Mouse (Mus musculus) midbrain, embryonic 10.5 days (tissue): ENCODE data around the gene Gm20425. TPM values are rescaled to one million over a fixed set of nuclear protein-coding genes. Genes with fewer than 3 reads are reported as not detected.
"Not testable (repeated sequence)": the region's sequence is repeated elsewhere in the genome, so short reads cannot be mapped to it uniquely, and the experiment has no call there.

Experiments
- DNase-seq: peaks from one replicate; pipeline ENCODE4 v3.0.0-alpha.2; 2017; ENCODE audit warnings: low spot score
- H3K27ac ChIP-seq: fragments of 300-500 bp; sonication (generic); replicated peaks from 2 replicates; pipeline ENCODE4 v1.5.1; 2016; ENCODE audit warnings: mild to moderate bottlenecking
- H3K27me3 ChIP-seq: fragments of 300-500 bp; sonication (generic); 2 replicates; pipeline ENCODE4 v1.6.1; 2016; ENCODE audit warnings: low read depth, mild to moderate bottlenecking; ENCODE audit not compliant: poor library complexity, severe bottlenecking
- H3K36me3 ChIP-seq: fragments of 300-500 bp; sonication (generic); 2 replicates; pipeline ENCODE4 v1.6.1; 2016; ENCODE audit warnings: mild to moderate bottlenecking, moderate library complexity
- H3K4me1 ChIP-seq: fragments of 300-500 bp; sonication (generic); 2 replicates; pipeline ENCODE4 v1.6.1; 2016
- H3K4me3 ChIP-seq: fragments of 300-500 bp; sonication (generic); 2 replicates; pipeline ENCODE4 v1.5.1; 2016; ENCODE audit warnings: mild to moderate bottlenecking, moderate library complexity
- H3K9me3 ChIP-seq: fragments of 300-500 bp; sonication (generic); replicated peaks from 2 replicates; pipeline ENCODE4 v1.6.1; 2016; ENCODE audit warnings: mild to moderate bottlenecking
- WGBS: fragments of 180-500 bp; shearing (Covaris S2); methylation state at CpG from one replicate; pipeline ENCODE4 v1.1.7; 2016; 5-methylcytosine and 5-hydroxymethylcytosine counted together
- polyA plus RNA-seq: library from polyadenylated mRNA; unstranded; fragments of >200 nt; fragmentation: Nextera tagmentation; extraction: Ambion mirVana; gene quantifications from 2 replicates; pipeline ENCODE4 v1.2.1, GENCODE M21; 2016

Gene Gm20425
- polyA plus RNA-seq, 1 experiment from 2014 or later, result not detected

- Histone ChIP-seq H3K4me3 (no peak overlapping the region), H3K9me3 (no peaks in the 10 kb centered on the region), H3K4me1 (peaks cover 32% of the 10 kb centered on the region), H3K27ac (no peak overlapping the region), H3K36me3 (peaks cover 13% of the 10 kb centered on the region; the same call in 1 of the 2 replicates), H3K27me3 (no peaks in the 10 kb centered on the region)
- WGBS, result 96% methylated on average over 7 of the region's 7 CpGs
- DNase-seq, result no peak
Measured at GRCm38 (mm10) chr9:103175692-103176091, 54.4 kb downstream of the Gm20425 start.

- no peak for DNase-seq
- Histone ChIP-seq H3K27ac (no peak overlapping the region), H3K4me1 (peaks cover 24% of the 10 kb centered on the region), H3K4me3 (no peak overlapping the region), H3K36me3 (peaks cover 13% of the 10 kb centered on the region; the same call in 1 of the 2 replicates), H3K9me3 (no peaks in the 10 kb centered on the region), H3K27me3 (no peaks in the 10 kb centered on the region)
- WGBS, result 59% methylated on average over 6 of the region's 6 CpGs
Measured at GRCm38 (mm10) chr9:103174771-103175519, 55.2 kb downstream of the Gm20425 start.

GRCm38 (mm10) chr9:103168771-103169170 is 61.3 kb downstream of the Gm20425 start:
- H3K36me3 ChIP-seq, result peaks cover 42% of the 10 kb centered on the region
- H3K4me3 ChIP-seq, result no peak overlapping the region
- H3K27me3 ChIP-seq, result no peaks in the 10 kb centered on the region
- H3K4me1 ChIP-seq, result peaks cover 16% of the 10 kb centered on the region
- WGBS, result 79% methylated on average over 7 of the region's 7 CpGs
- no peak overlapping the region for H3K27ac ChIP-seq
- no peaks in the 10 kb centered on the region for H3K9me3 ChIP-seq
- no peak for DNase-seq

GRCm38 (mm10) chr9:103168046-103168445 is 62.1 kb downstream of the Gm20425 start:
- H3K4me3 ChIP-seq, result no peak overlapping the region
- no peaks in the 10 kb centered on the region for H3K27me3 ChIP-seq
- 84% methylated on average over 6 of the region's 6 CpGs for WGBS
- peaks cover 16% of the 10 kb centered on the region for H3K4me1 ChIP-seq
- peaks cover 47% of the 10 kb centered on the region for H3K36me3 ChIP-seq
- no peak for DNase-seq
- H3K27ac ChIP-seq, result no peak overlapping the region
- no peaks in the 10 kb centered on the region for H3K9me3 ChIP-seq

- no peak for DNase-seq
- Histone ChIP-seq H3K27me3 (no peaks in the 10 kb centered on the region), H3K4me3 (no peak overlapping the region), H3K9me3 (no peaks in the 10 kb centered on the region), H3K36me3 (peaks cover 52% of the 10 kb centered on the region), H3K4me1 (peaks cover 9% of the 10 kb centered on the region; the same call in 1 of the 2 replicates), H3K27ac (no peak overlapping the region)
- WGBS, result 72% methylated on average over 15 of the region's 15 CpGs
Measured at GRCm38 (mm10) chr9:103163806-103164205, 66.3 kb downstream of the Gm20425 start.

GRCm38 (mm10) chr9:103155158-103155557 is 74.9 kb downstream of the Gm20425 start:
- H3K9me3 ChIP-seq, H3K27me3 ChIP-seq, H3K27ac ChIP-seq, H3K4me3 ChIP-seq, DNase-seq: not testable (repeated sequence)
- WGBS, result 94% methylated on average over 7 of the region's 7 CpGs
- peaks cover 14% of the 10 kb centered on the region; the same call in 1 of the 2 replicates for H3K36me3 ChIP-seq
- H3K4me1 ChIP-seq, result peaks cover 27% of the 10 kb centered on the region

- DNase-seq, result no peak
- WGBS, result 84% methylated on average over 2 of the region's 2 CpGs
- H3K9me3 ChIP-seq, result no peaks in the 10 kb centered on the region
- no peaks in the 10 kb centered on the region for H3K27me3 ChIP-seq
- peaks cover 26% of the 10 kb centered on the region for H3K4me1 ChIP-seq
- no peak overlapping the region for H3K4me3 ChIP-seq
- H3K27ac ChIP-seq, result no peak overlapping the region
- H3K36me3 ChIP-seq, result peaks cover 14% of the 10 kb centered on the region; the same call in 1 of the 2 replicates
Measured at GRCm38 (mm10) chr9:103154568-103154967, 75.5 kb downstream of the Gm20425 start.

GRCm38 (mm10) chr9:103153286-103153685 is 76.8 kb downstream of the Gm20425 start:
- peaks cover 14% of the 10 kb centered on the region for H3K4me1 ChIP-seq
- peaks cover 8% of the 10 kb centered on the region; the same call in 1 of the 2 replicates for H3K36me3 ChIP-seq
- no peak overlapping the region for H3K4me3 ChIP-seq
- no peak for DNase-seq
- H3K27ac ChIP-seq, result no peak overlapping the region
- WGBS, result 88% methylated on average over 5 of the region's 5 CpGs
- no peaks in the 10 kb centered on the region for H3K27me3 ChIP-seq
- H3K9me3 ChIP-seq, result no peaks in the 10 kb centered on the region

- Histone ChIP-seq H3K27ac (peak overlapping the region; percentile 2; the same call in 1 of the 2 replicates), H3K9me3 (no peaks in the 10 kb centered on the region), H3K36me3 (peaks cover 2% of the 10 kb centered on the region; the same call in 1 of the 2 replicates), H3K4me3 (no peak overlapping the region), H3K27me3 (no peaks in the 10 kb centered on the region), H3K4me1 (peaks cover 39% of the 10 kb centered on the region)
- no peak for DNase-seq
- 90% methylated on average over 12 of the region's 12 CpGs for WGBS
Measured at GRCm38 (mm10) chr9:103149074-103149799, 80.9 kb downstream of the Gm20425 start.

- WGBS, result 79% methylated on average over 13 of the region's 13 CpGs
- Histone ChIP-seq H3K9me3 (no peaks in the 10 kb centered on the region), H3K4me3 (no peak overlapping the region), H3K27me3 (no peaks in the 10 kb centered on the region), H3K27ac (peak overlapping the region; percentile 43; the same call in 1 of the 2 replicates), H3K4me1 (peaks cover 39% of the 10 kb centered on the region), H3K36me3 (peaks cover 12% of the 10 kb centered on the region)
- DNase-seq, result no peak
Measured at GRCm38 (mm10) chr9:103147103-103147502, 83.0 kb downstream of the Gm20425 start.

- Histone ChIP-seq H3K4me3 (no peak overlapping the region), H3K9me3 (no peaks in the 10 kb centered on the region), H3K36me3 (peaks cover 12% of the 10 kb centered on the region), H3K27me3 (no peaks in the 10 kb centered on the region), H3K27ac (peak overlapping the region; percentile 43; the same call in 1 of the 2 replicates), H3K4me1 (peaks cover 39% of the 10 kb centered on the region)
- DNase-seq, result peak; percentile 26
- 48% methylated on average over 9 of the region's 9 CpGs for WGBS
Measured at GRCm38 (mm10) chr9:103146703-103147102, 83.4 kb downstream of the Gm20425 start.

- 86% methylated on average over 10 of the region's 10 CpGs for WGBS
Measured at GRCm38 (mm10) chr9:103146257-103146656, 83.8 kb downstream of the Gm20425 start.

GRCm38 (mm10) chr9:103145351-103145750 is 84.8 kb downstream of the Gm20425 start:
- Histone ChIP-seq H3K36me3 (peaks cover 23% of the 10 kb centered on the region), H3K27me3 (no peaks in the 10 kb centered on the region), H3K4me3 (no peak overlapping the region), H3K27ac (peak overlapping the region; percentile 72), H3K4me1 (peaks cover 39% of the 10 kb centered on the region), H3K9me3 (no peaks in the 10 kb centered on the region)
- 64% methylated on average over 5 of the region's 5 CpGs for WGBS
- no peak for DNase-seq

More at GRCm38 (mm10) chr9:103146257-103146656, 83.8 kb downstream of the Gm20425 start:
- DNase-seq, result no peak
- H3K4me3 ChIP-seq, result no peak overlapping the region
- peak overlapping the region; percentile 72; the same call in 1 of the 2 replicates for H3K27ac ChIP-seq
- H3K27me3 ChIP-seq, result no peaks in the 10 kb centered on the region
- H3K36me3 ChIP-seq, result peaks cover 17% of the 10 kb centered on the region
- no peaks in the 10 kb centered on the region for H3K9me3 ChIP-seq
- H3K4me1 ChIP-seq, result peaks cover 39% of the 10 kb centered on the region
